Mouse (Mus musculus) embryo, embryonic 10.5 days (tissue): ENCODE measurements around the gene Zhx3.

ENCODE experiments used
- DNase-seq: peaks from one replicate; pipeline ENCODE4 v3.0.0-alpha.2; 2015; ENCODE audit warnings: low spot score

The Zhx3 gene

DNA sequence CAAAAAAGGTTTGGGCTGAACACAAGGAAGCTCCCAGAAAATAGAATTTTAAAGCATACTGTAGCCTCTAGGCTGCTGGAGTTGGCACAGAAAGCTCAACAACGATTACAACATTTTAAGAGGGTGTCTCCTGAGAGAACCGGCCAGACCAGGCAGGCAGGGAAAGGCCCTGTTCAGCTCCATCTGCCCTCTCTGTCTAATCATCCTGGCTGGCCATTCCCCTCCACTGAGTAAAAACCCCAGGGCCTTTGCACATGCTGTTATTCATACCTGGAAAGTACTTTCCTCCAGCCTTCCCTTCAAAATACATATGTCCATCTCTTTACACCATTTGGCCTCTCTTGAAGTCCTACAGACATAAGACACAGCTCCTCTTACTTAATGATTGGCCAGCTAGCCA is 143.4 kb downstream of the Zhx3 start:
- no peak for DNase-seq

DNA sequence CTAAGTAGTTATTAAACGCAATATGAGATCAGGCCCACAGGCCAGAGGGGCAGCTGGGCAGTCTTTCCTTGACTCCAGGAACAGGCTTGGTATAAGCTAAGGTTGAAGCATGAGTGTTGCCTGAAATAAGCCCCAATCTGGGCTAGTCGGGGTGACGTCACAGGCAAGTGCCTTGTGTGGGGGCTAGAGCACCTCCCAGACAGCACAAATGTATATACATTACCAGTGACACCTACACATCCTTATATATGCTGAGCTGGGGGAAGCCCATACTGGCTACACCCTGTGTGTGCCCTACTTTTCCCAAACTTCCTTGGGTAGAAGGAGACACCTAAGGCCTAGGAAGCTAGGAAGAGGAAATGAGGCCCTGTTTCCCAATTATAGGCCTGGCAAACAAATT is 143.8 kb downstream of the Zhx3 start:
- no peak for DNase-seq

- no peak for DNase-seq
These were observed 146.6 kb downstream of the Zhx3 start for GRCm38 (mm10) chr2:160725877-160726864.

DNA sequence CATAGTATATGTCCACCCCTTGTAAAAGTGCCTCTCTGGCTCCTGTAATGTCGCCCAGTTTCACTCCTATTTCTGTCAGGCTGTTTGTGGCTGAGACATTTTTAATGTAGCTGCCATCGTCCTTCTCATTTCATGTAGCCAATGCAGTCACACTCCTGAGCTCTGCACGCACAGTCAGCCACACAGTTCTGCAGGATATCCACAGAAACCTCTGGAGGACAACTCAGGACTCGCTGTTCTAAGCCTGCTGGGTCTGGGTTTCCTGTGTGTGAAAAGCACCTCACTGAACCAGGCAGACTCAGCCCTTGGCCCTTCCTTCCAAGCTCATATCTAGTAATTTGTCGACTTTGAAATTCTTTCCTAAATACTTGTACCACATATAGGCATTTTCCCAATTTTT is 148.3 kb downstream of the Zhx3 start:
- DNase-seq = no peak

DNA sequence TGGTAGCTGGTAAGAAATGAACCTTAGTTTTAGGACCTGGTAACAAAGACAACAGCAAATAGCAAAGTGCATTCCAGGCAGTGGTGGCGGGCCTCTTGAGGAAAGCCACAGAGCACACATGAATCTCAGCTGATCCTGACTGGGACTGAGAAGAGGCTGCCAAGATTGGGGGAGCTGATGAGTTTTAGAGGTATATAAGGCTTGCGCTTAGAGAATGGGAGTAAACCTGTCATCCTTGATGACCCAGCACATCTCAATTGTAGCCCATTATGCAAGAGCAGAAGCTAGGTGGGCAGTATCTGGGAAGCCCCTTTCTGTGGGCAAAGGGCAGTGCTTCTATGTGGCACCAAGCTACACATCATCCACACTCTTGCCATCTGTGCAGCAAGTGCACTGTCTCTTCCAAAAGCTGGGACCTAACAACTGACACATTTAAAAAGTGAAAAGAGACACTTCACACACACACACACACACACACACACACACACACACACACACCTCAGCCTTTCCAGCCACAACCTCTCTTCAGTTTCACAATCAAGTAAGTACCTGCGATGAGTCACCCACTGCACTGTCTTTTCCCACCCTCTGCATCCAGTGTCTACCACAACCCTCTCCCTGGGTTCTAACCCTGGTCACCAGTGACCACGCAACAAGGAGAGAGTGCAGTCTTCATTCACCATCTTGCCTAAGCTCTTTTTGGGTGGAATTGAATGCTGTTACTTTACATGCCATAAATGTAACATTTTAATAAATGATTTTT is 149.0 kb downstream of the Zhx3 start:
- no peak for DNase-seq

DNA sequence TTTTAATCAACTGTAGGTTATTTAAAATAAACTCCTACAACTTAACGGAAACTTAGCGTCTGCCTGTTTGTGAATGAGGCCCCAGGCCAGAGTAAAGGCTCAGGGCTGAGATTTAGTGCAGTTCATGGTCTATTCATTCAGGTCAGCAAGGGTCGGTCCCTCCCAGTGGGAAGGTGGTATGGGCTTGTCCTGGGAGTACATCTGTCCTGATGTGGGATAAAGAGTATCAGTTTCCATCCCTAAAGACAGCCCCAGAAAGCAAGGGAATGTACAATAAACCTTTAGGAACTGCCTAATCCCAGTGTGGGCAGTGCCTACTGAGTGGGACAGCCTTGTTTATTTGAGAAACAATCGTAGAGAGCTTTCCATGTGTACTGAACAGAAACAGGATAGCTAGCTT is 150.1 kb downstream of the Zhx3 start:
- no peak for DNase-seq

- DNase-seq = no peak
These were observed 154.0 kb downstream of the Zhx3 start for GRCm38 (mm10) chr2:160718811-160719210.

GRCm38 (mm10) chr2:160717269-160717668 is 155.5 kb downstream of the Zhx3 start:
- DNase-seq = peak; percentile 77

GRCm38 (mm10) chr2:160715463-160716030 is 157.3 kb downstream of the Zhx3 start:
- no peak for DNase-seq

- no peak for DNase-seq
These were observed 165.1 kb downstream of the Zhx3 start for GRCm38 (mm10) chr2:160707673-160708072.

DNA sequence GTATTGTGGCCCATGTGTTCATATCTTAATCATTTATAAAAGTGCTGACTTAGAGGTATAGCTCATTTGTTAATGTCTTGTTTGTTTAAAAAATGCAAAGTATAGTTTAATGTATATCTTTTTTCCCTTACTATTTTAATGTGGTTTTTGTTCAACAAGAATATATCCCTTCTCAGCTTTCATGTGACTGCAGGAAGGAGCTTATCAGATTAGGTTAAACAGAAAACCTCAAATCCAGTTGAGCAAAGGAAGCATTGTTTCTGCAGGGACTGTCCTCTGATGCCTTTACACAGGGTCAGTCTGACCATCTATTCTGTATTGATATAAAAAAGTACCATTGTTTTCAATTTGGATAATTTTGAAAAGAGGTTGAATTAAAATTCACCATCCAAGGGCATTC is 170.0 kb downstream of the Zhx3 start:
- no peak for DNase-seq

- no peak for DNase-seq
These were observed 171.2 kb downstream of the Zhx3 start for GRCm38 (mm10) chr2:160701603-160702002.

- DNase-seq = no peak
These were observed 172.5 kb downstream of the Zhx3 start for GRCm38 (mm10) chr2:160700271-160700670.
